Mouse (Mus musculus) limb, embryonic 11.5 days (tissue): Measurements from ENCODE around the gene Axin2. TPM values are rescaled to one million over a fixed set of nuclear protein-coding genes. Genes with fewer than 3 reads are reported as not detected.
A peak's percentile ranks its signal among the peaks of the same experiment; 100 is the strongest.

Source experiments
- ATAC-seq: fragments of 200-750 bp; cut with Nextera tagmentation; 2 replicates; pipeline ENCODE4 v1.8.0; 2017; ENCODE audit warnings: low read depth; ENCODE audit not compliant: insufficient number of reproducible peaks, low FRiP score, low TSS enrichment
- DNase-seq: peaks from one replicate; pipeline ENCODE4 v3.0.0-alpha.2; 2015; ENCODE audit warnings: low spot score
- H3K27ac ChIP-seq: fragments of 300-500 bp; sonication (generic); replicated peaks from 2 replicates; pipeline ENCODE4 v1.5.1; 2014; ENCODE audit warnings: low read depth, mild to moderate bottlenecking, low read length
- H3K27me3 ChIP-seq: fragments of 300-500 bp; sonication (generic); 2 replicates; pipeline ENCODE4 v1.6.1; 2014; ENCODE audit warnings: mild to moderate bottlenecking, low read length, mixed read lengths; ENCODE audit not compliant: control insufficient read depth, insufficient read depth
- H3K36me3 ChIP-seq: fragments of 300-500 bp; sonication (generic); 2 replicates; pipeline ENCODE4 v1.6.1; 2014; ENCODE audit warnings: mild to moderate bottlenecking, low read length, moderate library complexity, mixed read lengths; ENCODE audit not compliant: control insufficient read depth, insufficient read depth
- H3K4me1 ChIP-seq: fragments of 300-500 bp; sonication (generic); 2 replicates; pipeline ENCODE4 v1.6.1; 2014; ENCODE audit warnings: low read length, mixed read lengths; ENCODE audit not compliant: control insufficient read depth, insufficient read depth
- H3K4me2 ChIP-seq: fragments of 300-500 bp; sonication (generic); 2 replicates; pipeline ENCODE4 v1.6.1; 2014; ENCODE audit warnings: low read depth, mild to moderate bottlenecking, moderate library complexity; ENCODE audit not compliant: severe bottlenecking
- H3K4me3 ChIP-seq: fragments of 300-500 bp; sonication (generic); 2 replicates; pipeline ENCODE4 v1.5.1; 2014; ENCODE audit warnings: low read depth, low read length
- H3K9ac ChIP-seq: fragments of 300-500 bp; sonication (generic); 2 replicates; pipeline ENCODE4 v1.6.1; 2014; ENCODE audit warnings: mild to moderate bottlenecking, low read length
- H3K9me3 ChIP-seq: fragments of 300-500 bp; sonication (generic); 2 replicates; pipeline ENCODE4 v1.6.1; 2016; ENCODE audit warnings: low read length; ENCODE audit not compliant: control insufficient read depth
- WGBS: fragments of 180-500 bp; shearing (Covaris S2); extraction: QIAGEN DNeasy Blood & Tissue Kit; methylation state at CpG from one replicate; pipeline ENCODE4 v1.1.7; 2014; 5-methylcytosine and 5-hydroxymethylcytosine counted together
- polyA plus RNA-seq: library from polyadenylated mRNA; unstranded; fragments of >200 nt; fragmentation: Nextera tagmentation; extraction: Ambion mirVana; gene quantifications from 2 replicates; pipeline ENCODE4 v1.2.1, GENCODE M21; 2014

The Axin2 gene
- polyA plus RNA-seq, 1 experiment from 2014 or later = 15.8 TPM

DNA sequence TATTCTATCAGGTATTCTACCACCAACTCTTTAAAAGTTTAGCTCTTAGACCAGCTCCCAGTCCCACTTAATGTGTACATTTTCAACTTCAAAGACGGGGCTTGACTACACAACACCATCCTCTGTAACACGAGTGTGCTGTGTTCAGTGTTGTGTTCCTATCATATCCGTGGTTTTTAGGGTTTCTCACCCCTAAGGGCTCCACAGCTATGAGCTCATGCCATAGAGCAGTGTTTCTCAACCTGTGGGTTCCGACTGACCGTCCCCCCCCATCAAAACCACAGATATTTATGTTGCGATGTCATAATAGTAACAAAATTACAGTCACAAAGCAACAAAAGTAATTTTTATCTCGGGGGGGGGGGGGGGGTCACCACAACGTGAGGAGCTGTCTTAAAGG is 34.1 kb upstream of the Axin2 start:
- Histone ChIP-seq H3K4me2 (no peak overlapping the region), H3K4me3 (no peak overlapping the region), H3K9me3 (no peaks in the 10 kb centered on the region), H3K36me3 (no peaks in the 10 kb centered on the region), H3K27me3 (no peaks in the 10 kb centered on the region), H3K9ac (no peak overlapping the region), H3K27ac (no peak overlapping the region), H3K4me1 (peaks cover 11% of the 10 kb centered on the region)
- 85% methylated on average over 8 of the region's 8 CpGs for WGBS
- DNase-seq (no peak), ATAC-seq (no peak)

DNA sequence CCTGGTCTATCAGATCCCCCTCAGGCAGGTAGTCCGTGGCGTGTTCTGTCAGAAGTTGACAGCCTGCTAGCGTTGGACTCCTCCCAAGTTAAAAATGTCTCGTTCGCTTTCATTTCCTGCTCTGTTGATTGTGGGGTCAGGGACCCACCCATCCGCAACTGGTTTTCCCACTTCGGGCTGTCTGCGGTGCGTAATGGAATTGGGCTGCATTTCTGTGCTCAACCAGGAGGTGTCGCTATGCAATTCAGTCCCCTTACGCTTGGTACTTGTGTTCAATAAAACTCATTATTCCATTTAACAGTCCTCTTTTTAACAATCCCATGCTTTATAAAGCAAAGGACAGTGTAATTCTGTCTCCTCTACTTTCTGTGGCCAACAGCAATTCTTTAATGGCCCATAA is 31.0 kb upstream of the Axin2 start:
- H3K9ac ChIP-seq = no peak overlapping the region
- H3K27ac ChIP-seq = no peak overlapping the region
- no peak overlapping the region for H3K4me2 ChIP-seq
- no peaks in the 10 kb centered on the region for H3K9me3 ChIP-seq
- no peaks in the 10 kb centered on the region for H3K36me3 ChIP-seq
- 47% methylated on average over 11 of the region's 11 CpGs for WGBS
- no peak overlapping the region for H3K4me3 ChIP-seq
- peaks cover 17% of the 10 kb centered on the region for H3K4me1 ChIP-seq
- peak; percentile 54 for DNase-seq
- H3K27me3 ChIP-seq = no peaks in the 10 kb centered on the region
- ATAC-seq = no peak

DNA sequence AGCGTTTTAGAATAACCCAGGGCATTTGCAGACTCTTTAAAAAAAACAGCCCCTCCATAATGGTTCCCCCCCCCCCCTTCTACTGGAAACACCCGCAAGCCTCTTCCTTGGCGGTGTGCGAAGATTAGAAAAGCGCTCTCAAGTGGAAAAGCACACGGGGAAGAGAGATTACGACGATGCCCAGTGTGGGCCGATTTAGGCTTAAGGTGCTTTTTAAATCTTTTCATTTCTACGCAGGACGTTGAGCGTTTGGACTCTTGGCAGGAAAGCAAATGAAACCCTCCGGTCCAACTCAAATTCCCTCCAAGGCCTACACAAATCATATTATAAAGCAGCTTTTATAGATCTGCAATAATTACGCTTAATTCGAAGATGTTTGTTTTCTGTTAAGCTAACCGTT is 29.6 kb upstream of the Axin2 start:
- peaks cover 20% of the 10 kb centered on the region for H3K4me1 ChIP-seq
- no peak for ATAC-seq
- peak overlapping the region; percentile 62 for H3K4me2 ChIP-seq
- no peak for DNase-seq
- H3K4me3 ChIP-seq = peak overlapping the region; percentile 7; the same call in 1 of the 2 replicates
- H3K9ac ChIP-seq = peak overlapping the region; percentile 24; the same call in 1 of the 2 replicates
- WGBS = 13% methylated on average over 16 of the region's 16 CpGs
- no peaks in the 10 kb centered on the region for H3K27me3 ChIP-seq
- H3K9me3 ChIP-seq = no peaks in the 10 kb centered on the region
- H3K27ac ChIP-seq = no peak overlapping the region
- no peaks in the 10 kb centered on the region for H3K36me3 ChIP-seq

DNA sequence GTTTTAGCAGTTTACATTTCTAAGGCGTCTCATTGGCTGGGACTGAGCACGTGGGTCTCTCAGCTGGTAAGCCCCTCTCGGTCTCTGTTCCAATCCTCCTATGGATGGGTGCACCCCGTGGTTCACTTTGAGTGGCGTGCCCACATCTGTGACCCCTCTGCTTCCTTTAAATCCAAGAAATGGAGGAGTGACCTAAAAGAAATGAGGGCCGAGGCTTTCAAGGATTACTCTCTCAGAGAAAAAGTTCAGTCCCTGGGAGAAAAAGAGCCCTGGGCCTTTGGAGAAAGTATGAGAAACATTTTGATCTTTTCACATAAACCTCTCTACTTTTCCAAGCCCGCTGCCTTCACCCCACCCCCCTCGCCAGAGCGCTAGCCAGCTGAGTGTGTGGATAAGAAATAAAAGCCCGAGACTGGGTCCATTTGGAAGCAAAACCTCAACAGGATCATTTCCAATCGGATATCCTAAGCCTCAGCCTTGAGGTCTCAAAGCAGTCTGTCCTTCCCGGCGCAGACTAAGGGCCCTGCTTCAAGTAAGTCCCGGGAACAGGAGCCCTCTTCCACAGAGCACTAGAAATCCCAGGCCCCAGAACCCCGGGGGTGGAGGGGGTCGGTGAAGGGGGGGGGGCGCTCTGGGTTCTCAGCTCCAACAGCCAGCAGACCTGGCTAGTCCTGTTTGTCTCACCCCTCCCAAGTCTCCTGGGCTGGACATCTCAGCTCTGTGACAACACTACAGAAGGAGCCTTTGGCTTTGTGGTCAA is 28.9 kb upstream of the Axin2 start:
- DNase-seq (peak; percentile 78), ATAC-seq (peak; percentile 91)
- peak overlapping the region; percentile 56 for H3K9ac ChIP-seq
- under 1% methylated on average over 17 of the region's 17 CpGs for WGBS
- H3K4me3 ChIP-seq = peak overlapping the region; percentile 7
- no peaks in the 10 kb centered on the region for H3K9me3 ChIP-seq
- peaks cover 20% of the 10 kb centered on the region for H3K4me1 ChIP-seq
- H3K36me3 ChIP-seq = no peaks in the 10 kb centered on the region
- H3K27ac ChIP-seq = peak overlapping the region; percentile 85
- H3K4me2 ChIP-seq = peak overlapping the region; percentile 62
- no peaks in the 10 kb centered on the region for H3K27me3 ChIP-seq

DNA sequence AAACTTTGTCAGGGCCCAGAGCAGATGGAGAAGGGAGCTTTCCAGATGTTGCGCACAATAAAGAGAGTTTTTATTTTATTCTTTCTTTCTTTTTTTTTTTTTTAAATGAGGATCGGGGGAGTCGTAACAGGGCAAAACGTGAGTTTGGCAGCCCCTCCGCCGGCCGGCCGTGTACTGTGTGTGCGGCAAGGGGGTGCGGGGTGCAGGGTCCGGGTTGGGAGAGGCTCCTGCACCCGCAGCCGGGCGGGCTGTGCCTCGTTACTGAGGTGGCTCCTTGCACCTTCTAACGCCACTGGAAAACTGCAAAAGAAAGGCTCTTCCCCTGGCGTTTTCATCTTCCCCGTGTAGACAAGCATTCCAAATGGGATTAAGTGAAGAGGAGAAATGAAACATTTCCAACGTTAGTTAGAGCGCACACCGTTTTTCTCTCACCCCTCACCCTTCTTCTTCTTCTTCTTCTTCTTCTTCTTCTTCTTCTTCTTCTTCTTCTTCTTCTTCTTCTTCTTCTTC is 28.2 kb upstream of the Axin2 start:
- Histone ChIP-seq H3K4me1 (peaks cover 20% of the 10 kb centered on the region), H3K27ac (peak overlapping the region; percentile 85), H3K9me3 (no peaks in the 10 kb centered on the region), H3K27me3 (no peaks in the 10 kb centered on the region), H3K9ac (peak overlapping the region; percentile 56), H3K4me3 (peak overlapping the region; percentile 7), H3K36me3 (no peaks in the 10 kb centered on the region), H3K4me2 (peak overlapping the region; percentile 62)
- peak; percentile 53 for DNase-seq
- 2% methylated on average over 21 of the region's 21 CpGs for WGBS
- ATAC-seq = no peak

DNA sequence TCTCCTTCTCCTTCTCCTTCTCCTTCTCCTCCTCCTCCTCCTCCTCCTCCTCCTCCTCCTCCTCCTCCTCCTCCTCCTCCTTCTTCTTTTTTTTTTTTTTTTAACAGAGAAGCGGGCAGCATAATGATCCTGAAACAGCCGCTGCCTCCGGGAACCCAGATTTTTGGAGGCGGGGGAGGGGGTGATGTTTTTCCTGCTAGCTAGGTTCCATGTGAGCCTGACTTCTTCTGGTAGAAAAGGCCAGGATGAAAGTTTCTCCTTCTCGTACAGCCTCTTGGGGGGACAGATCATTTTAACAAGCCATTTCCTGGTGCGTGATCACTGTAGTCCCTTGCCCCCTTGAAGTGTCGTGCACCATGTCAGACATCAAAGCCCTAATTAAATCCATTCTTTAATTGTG is 27.7 kb upstream of the Axin2 start:
- Histone ChIP-seq H3K27ac (0 out of 2 replicates have a peak overlapping the region, but pooled peaks have one; percentile 6), H3K4me2 (peak overlapping the region; percentile 19; the same call in 1 of the 2 replicates), H3K27me3 (no peaks in the 10 kb centered on the region), H3K9ac (no peak overlapping the region), H3K36me3 (no peaks in the 10 kb centered on the region), H3K9me3 (no peaks in the 10 kb centered on the region), H3K4me3 (no peak overlapping the region), H3K4me1 (peaks cover 20% of the 10 kb centered on the region)
- peak; percentile 45 for DNase-seq
- 2% methylated on average over 7 of the region's 7 CpGs for WGBS
- ATAC-seq = no peak

DNA sequence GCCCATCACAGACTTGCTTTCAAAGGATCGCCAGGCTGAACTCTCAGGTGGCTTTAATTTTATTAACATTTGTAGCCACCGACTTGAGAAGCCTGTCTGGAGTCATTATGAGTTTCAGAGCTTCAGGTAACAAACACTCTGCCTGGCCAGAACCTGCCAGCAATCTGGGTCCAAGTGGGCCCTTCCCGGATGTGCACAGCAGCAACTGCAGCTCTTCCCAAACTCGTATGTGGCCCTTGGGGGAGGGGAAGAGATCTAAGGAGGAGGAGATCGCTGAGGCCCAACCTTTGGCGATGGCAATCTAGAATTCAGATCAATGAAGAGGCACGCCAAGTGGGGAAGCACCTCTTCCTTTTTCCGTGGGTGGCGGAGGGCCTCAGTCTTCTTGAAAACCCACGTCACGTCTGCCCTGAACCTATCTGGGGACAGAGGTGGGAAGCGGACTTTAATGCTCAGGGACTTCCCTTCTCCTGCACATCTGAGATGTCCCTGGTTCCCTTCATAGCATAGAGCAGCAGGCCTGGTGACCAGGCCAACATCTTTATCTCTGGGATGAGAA is 26.8 kb upstream of the Axin2 start:
- H3K4me1 ChIP-seq = peaks cover 20% of the 10 kb centered on the region
- no peak overlapping the region; the same call in 1 of the 2 replicates for H3K4me2 ChIP-seq
- no peak overlapping the region for H3K4me3 ChIP-seq
- DNase-seq = peak; percentile 27
- H3K9me3 ChIP-seq = no peaks in the 10 kb centered on the region
- 16% methylated on average over 12 of the region's 12 CpGs for WGBS
- ATAC-seq = no peak
- no peaks in the 10 kb centered on the region for H3K27me3 ChIP-seq
- no peak overlapping the region for H3K9ac ChIP-seq
- no peaks in the 10 kb centered on the region for H3K36me3 ChIP-seq
- H3K27ac ChIP-seq = no peak overlapping the region

DNA sequence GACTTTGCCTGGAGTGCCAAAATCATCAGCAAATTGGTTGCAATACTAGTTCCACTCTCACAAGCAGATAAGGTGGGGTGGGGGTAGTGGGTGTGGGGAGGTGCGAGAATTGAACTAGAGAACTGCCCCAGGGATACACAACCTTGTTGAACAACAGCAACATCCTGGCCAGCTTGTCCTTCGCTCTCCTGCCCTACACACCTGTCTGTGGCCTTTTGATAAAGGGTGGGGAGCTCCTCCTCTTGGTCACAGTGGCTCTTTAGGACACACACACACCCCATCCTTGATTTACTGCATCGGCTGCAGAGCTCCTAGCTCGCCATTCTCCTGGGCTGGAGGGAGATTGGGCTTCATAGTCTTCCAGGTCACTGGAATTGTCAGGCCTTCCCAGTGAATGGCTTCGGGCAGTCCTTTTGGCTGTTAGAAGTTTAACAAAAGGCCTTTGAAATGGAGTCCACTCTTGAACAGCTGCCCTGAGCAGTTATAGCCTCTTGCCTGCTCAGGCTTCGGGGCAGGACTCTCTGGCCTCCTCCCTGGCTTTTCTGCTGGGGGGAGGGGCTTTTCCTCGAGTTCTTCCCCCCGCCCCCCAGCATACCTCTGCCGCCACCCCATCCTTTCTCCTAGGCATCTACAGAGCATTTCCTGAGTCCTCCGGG is 26.2 kb upstream of the Axin2 start:
- peaks cover 20% of the 10 kb centered on the region for H3K4me1 ChIP-seq

More for the DNA sequence above, 26.2 kb upstream of the Axin2 start:
- Histone ChIP-seq H3K9me3 (no peaks in the 10 kb centered on the region), H3K4me3 (no peak overlapping the region), H3K9ac (no peak overlapping the region), H3K4me2 (0 out of 2 replicates have a peak overlapping the region, but pooled peaks have one; percentile 10), H3K36me3 (no peaks in the 10 kb centered on the region), H3K27me3 (no peaks in the 10 kb centered on the region), H3K27ac (0 out of 2 replicates have a peak overlapping the region, but pooled peaks have one; percentile 25)
- 19% methylated on average over 10 of the region's 10 CpGs for WGBS
- no peak for ATAC-seq
- no peak for DNase-seq
